Mouse (Mus musculus): Measurements from ENCODE around the gene Hba-a2. TPM values are rescaled to one million over a fixed set of nuclear protein-coding genes. Genes with fewer than 3 reads are reported as not detected.
"Not testable (repeated sequence)": the region's sequence is repeated elsewhere in the genome, so short reads cannot be mapped to it uniquely, and the experiment has no call there.

Gene Hba-a2
- polyA plus RNA-seq (2012; rRNA removed) = 2,237 and 2,638 TPM in 2 replicates

DNA sequence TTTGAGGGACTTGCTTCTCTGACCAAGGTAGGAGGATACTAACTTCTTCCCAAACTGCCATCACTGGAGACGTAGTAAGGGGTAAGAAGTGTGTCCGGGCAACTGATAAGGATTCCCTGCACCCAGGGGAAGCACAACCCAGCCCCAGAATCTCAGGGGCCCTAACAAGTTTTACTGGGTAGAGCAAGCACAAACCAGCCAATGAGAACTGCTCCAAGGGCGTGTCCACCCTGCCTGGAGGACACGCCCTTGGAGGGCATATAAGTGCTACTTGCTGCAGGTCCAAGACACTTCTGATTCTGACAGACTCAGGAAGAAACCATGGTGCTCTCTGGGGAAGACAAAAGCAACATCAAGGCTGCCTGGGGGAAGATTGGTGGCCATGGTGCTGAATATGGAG, at the start of gene Hba-a2:
Hba-a2 (plus strand) TSS at position 287 of the 400 bp plus-strand sequence.
- H3K4me3 ChIP-seq (ENCODE audit: control insufficient read depth, insufficient read depth, low read length); DNase-seq; H3K27ac ChIP-seq (ENCODE audit: control insufficient read depth, insufficient read depth, low read length); H3K4me1 ChIP-seq (replicated peaks; ENCODE audit: control insufficient read depth, insufficient read depth, low read length); H3K36me3 ChIP-seq (ENCODE audit: control insufficient read depth, insufficient read depth, low read length); H3K27me3 ChIP-seq (ENCODE audit: control insufficient read depth, insufficient read depth, low read length): not testable (repeated sequence)
- WGBS = no CpG with 5 or more reads among the region's 4 CpGs

DNA sequence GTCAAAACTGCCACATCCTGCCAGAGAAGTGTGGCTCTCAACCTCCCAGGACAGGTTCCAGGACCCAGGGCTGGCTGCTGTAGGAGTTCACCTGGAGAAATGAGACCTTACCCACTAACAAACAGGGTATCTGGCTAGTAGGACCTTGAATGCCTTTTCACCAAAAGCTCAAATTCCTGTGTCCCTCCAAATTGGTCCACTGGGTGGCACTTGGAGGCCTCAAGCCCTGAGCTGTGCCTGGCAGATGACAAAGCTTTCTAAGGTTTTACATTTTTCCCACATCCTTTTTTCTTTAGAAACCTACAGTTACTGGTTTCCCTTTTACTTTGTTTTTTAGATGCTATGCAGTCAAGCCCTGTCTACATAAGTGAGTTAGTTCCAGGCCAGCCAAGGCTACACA, 49.2 kb upstream of the Hba-a2 start:
- peak; percentile 42 for DNase-seq
- no peaks in the 10 kb centered on the region for H3K27me3 ChIP-seq (ENCODE audit: control insufficient read depth, insufficient read depth, low read length)
- peaks cover 6% of the 10 kb centered on the region; the same call in 1 of the 2 replicates for H3K36me3 ChIP-seq (ENCODE audit: control insufficient read depth, insufficient read depth, low read length)

DNA sequence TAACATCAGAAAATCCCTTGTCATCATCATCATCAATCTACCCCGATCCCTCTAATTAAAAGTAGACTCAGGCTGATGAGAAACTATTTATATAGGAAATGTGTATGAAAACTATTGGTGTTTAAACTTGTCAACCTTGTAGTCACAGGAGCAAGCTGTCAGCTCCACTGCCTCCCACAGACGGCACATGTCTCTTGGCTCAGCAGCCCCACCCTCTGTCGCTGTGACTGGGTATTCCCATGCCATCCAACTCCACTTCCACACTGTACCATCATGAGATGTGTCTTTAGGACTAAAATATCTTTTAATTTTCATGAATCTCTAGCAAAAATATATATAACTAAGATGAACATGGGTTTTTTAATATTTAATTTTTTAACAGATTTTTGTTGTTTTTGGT, 47.9 kb upstream of the Hba-a2 start:
- no peak overlapping the region for H3K4me3 ChIP-seq (ENCODE audit: control insufficient read depth, insufficient read depth, low read length)
- no peaks in the 10 kb centered on the region for H3K27me3 ChIP-seq (ENCODE audit: control insufficient read depth, insufficient read depth, low read length)
- peaks cover 9% of the 10 kb centered on the region for H3K4me1 ChIP-seq (replicated peaks; ENCODE audit: control insufficient read depth, insufficient read depth, low read length)
- peaks cover 6% of the 10 kb centered on the region; the same call in 1 of the 2 replicates for H3K36me3 ChIP-seq (ENCODE audit: control insufficient read depth, insufficient read depth, low read length)
- H3K27ac ChIP-seq (ENCODE audit: control insufficient read depth, insufficient read depth, low read length) = no peak overlapping the region
- no peak for DNase-seq
- TF ChIP-seq CTCF (IDR thresholded peaks at IDR 0.05; ENCODE audit: borderline replicate concordance, control insufficient read depth, extremely low read depth, insufficient read depth, low read length, poor library complexity) = no peak
- TF ChIP-seq POLR2A (IDR thresholded peaks at IDR 0.05; ENCODE audit: control insufficient read depth, extremely low read depth, insufficient read depth, low read length, poor library complexity) = no peak
- WGBS = 97% methylated on average over 3 of the region's 3 CpGs

More for the DNA sequence above, 49.2 kb upstream of the Hba-a2 start:
- Histone ChIP-seq H3K4me3 (ENCODE audit: control insufficient read depth, insufficient read depth, low read length) (no peak overlapping the region), H3K4me1 (replicated peaks; ENCODE audit: control insufficient read depth, insufficient read depth, low read length) (peaks cover 9% of the 10 kb centered on the region), H3K27ac (ENCODE audit: control insufficient read depth, insufficient read depth, low read length) (no peak overlapping the region)
- TF ChIP-seq CTCF (IDR thresholded peaks at IDR 0.05; ENCODE audit: borderline replicate concordance, control insufficient read depth, extremely low read depth, insufficient read depth, low read length, poor library complexity) (no peak), POLR2A (IDR thresholded peaks at IDR 0.05; ENCODE audit: control insufficient read depth, extremely low read depth, insufficient read depth, low read length, poor library complexity) (no peak)

DNA sequence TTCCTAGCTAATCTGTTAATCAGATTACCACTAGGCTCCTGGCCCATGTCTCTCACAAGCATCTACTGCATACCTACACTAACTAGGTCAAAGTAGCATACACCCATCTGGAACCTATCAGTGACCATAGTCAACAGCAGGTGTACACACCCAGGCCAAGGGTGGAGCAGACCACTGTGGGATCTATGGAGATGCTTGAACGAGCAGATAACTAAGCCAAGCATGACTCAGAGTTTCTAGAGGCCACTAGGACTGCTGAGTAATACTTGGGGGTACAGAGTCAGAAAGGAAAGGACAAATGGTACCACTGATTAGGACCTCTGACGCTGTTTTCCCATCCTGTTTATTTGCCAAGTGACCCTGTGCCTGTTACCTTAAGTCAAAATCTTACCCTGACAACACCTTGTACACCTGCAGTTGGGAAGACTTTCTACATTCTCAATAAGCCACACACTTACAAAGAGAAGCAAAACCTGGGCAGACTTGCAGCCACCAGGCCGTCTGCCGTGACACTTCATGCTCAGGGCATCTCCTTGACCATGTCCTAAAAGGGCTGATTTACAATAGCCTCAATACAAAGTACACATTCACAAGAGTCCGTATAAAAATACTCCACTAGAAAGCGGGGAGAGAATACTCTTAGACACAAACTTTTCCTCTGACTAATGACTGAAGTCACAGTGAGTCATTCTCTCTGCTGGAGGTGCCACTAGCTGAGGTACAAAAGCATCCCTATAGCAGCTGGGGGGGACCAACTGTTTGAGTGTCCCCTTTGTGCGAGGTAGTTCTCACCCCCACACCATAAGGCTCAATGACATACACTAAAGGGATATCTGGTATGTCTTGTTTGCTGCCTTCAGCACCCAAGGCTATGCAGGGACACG, 45.2 kb upstream of the Hba-a2 start:
- H3K4me3 ChIP-seq (ENCODE audit: control insufficient read depth, insufficient read depth, low read length) = no peak overlapping the region
- peaks cover 6% of the 10 kb centered on the region; the same call in 1 of the 2 replicates for H3K36me3 ChIP-seq (ENCODE audit: control insufficient read depth, insufficient read depth, low read length)
- H3K27ac ChIP-seq (ENCODE audit: control insufficient read depth, insufficient read depth, low read length) = no peak overlapping the region
- WGBS = 95% methylated on average over 8 of the region's 8 CpGs
- no peaks in the 10 kb centered on the region for H3K27me3 ChIP-seq (ENCODE audit: control insufficient read depth, insufficient read depth, low read length)
- peaks cover 9% of the 10 kb centered on the region for H3K4me1 ChIP-seq (replicated peaks; ENCODE audit: control insufficient read depth, insufficient read depth, low read length)
- TF ChIP-seq CTCF (IDR thresholded peaks at IDR 0.05; ENCODE audit: borderline replicate concordance, control insufficient read depth, extremely low read depth, insufficient read depth, low read length, poor library complexity) (no peak), POLR2A (IDR thresholded peaks at IDR 0.05; ENCODE audit: control insufficient read depth, extremely low read depth, insufficient read depth, low read length, poor library complexity) (no peak)
- DNase-seq = no peak

DNA sequence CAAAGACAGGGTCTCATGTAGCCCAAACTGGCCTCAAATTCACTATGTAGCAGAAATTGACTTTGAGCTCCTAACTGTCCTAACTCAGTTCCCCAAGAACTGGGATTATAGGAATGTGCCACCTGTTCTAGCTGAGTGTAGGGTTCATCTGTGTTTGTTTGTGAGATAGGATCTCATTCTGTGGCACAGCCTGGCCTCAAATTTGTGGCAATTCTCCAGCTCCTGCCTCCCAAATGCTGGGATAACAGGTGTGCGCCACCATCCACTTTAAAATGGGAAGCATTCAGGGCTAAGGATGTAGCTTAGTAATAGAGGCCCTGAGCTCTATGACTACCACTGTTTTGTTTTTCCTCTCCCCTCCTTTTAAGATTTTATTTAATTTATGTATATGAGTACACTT, 43.2 kb upstream of the Hba-a2 start:
- H3K27me3 ChIP-seq (ENCODE audit: control insufficient read depth, insufficient read depth, low read length) = no peaks in the 10 kb centered on the region
- WGBS = 95% methylated on average over 1 of the region's 1 CpGs
- no peak overlapping the region for H3K27ac ChIP-seq (ENCODE audit: control insufficient read depth, insufficient read depth, low read length)
- TF ChIP-seq CTCF (IDR thresholded peaks at IDR 0.05; ENCODE audit: borderline replicate concordance, control insufficient read depth, extremely low read depth, insufficient read depth, low read length, poor library complexity) (no peak), POLR2A (IDR thresholded peaks at IDR 0.05; ENCODE audit: control insufficient read depth, extremely low read depth, insufficient read depth, low read length, poor library complexity) (no peak)
- DNase-seq = no peak
- peaks cover 6% of the 10 kb centered on the region; the same call in 1 of the 2 replicates for H3K36me3 ChIP-seq (ENCODE audit: control insufficient read depth, insufficient read depth, low read length)
- no peaks in the 10 kb centered on the region for H3K4me1 ChIP-seq (replicated peaks; ENCODE audit: control insufficient read depth, insufficient read depth, low read length)
- no peak overlapping the region for H3K4me3 ChIP-seq (ENCODE audit: control insufficient read depth, insufficient read depth, low read length)

- H3K27me3 ChIP-seq (ENCODE audit: control insufficient read depth, insufficient read depth, low read length) = no peaks in the 10 kb centered on the region
- no peaks in the 10 kb centered on the region; the same call in 1 of the 2 replicates for H3K36me3 ChIP-seq (ENCODE audit: control insufficient read depth, insufficient read depth, low read length)
- TF ChIP-seq POLR2A (IDR thresholded peaks at IDR 0.05; ENCODE audit: control insufficient read depth, extremely low read depth, insufficient read depth, low read length, poor library complexity) (no peak), CTCF (IDR thresholded peaks at IDR 0.05; ENCODE audit: borderline replicate concordance, control insufficient read depth, extremely low read depth, insufficient read depth, low read length, poor library complexity) (no peak)
- no peak overlapping the region for H3K27ac ChIP-seq (ENCODE audit: control insufficient read depth, insufficient read depth, low read length)
- DNase-seq = no peak
- no peaks in the 10 kb centered on the region for H3K4me1 ChIP-seq (replicated peaks; ENCODE audit: control insufficient read depth, insufficient read depth, low read length)
- WGBS = 100% methylated on average over 1 of the region's 1 CpGs
- H3K4me3 ChIP-seq (ENCODE audit: control insufficient read depth, insufficient read depth, low read length) = no peak overlapping the region
Measured at GRCm38 (mm10) chr11:32256146-32256545, 40.1 kb upstream of the Hba-a2 start.

Data from thymus, adult 2 months (tissue).